Mouse (Mus musculus): ENCODE results near the gene Rbm15.
A peak's percentile ranks its signal among the peaks of the same experiment; 100 is the strongest.
"Not testable (repeated sequence)": the region's sequence is repeated elsewhere in the genome, so short reads cannot be mapped to it uniquely, and the experiment has no call there.

The Rbm15 gene

DNA sequence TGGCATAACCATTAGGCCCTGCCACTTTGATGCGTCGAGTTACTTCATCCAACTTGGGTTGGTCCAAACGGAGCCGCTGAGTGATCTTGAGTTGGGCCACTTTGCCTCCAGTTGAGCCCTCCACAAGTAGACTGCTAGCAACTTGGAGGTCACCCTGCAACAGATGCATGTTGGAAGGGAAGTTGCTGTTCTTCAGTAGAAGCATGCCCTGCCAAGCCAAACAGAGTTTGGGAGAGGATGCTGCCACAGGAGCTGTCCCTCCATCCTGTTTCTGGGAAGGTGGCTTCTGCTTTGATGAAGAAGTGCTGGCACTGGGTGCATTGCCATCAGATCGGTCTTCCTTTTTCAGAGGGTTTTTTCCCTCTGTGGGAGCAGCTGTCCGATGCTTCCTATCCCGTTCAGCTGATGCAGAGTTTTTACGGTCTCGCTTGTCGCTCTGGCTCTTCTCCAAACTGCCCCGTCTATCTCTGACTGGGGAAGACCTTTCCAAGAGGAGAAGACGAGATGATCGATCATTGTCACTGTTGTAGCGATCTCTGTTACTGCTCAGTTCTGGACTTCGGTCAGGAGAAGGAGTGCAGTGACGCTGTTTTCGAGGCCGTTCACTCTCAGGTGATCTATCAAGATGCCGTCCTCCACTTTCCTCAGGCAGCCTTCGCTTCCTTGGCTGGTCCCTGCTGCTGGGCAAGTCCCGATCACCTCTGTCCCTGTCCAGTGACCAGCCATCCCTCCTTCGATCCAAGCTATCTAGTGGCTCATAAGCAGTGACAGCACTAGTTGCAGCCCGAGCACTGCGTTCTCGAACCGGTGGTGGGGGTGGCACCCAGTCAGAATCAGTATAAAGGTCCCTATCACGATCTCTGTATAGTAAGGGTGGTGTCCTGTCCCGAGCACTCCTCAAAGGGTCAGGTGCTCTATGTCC lies 2.7 kb downstream of the Rbm15 start:
- DNase-seq (ENCODE audit: low spot score), result peak; percentile 6

- no peak for DNase-seq (ENCODE audit: low spot score)
These were observed 7.0 kb downstream of the Rbm15 start for GRCm38 (mm10) chr3:107326442-107326841.

GRCm38 (mm10) chr3:107321776-107322175 lies 11.7 kb downstream of the Rbm15 start:
- no peak for DNase-seq (ENCODE audit: low spot score)

- DNase-seq (ENCODE audit: low spot score), result no peak
These were observed 12.3 kb downstream of the Rbm15 start for GRCm38 (mm10) chr3:107321141-107321540.

- no peak for DNase-seq (ENCODE audit: low spot score)
These were observed 16.1 kb downstream of the Rbm15 start for GRCm38 (mm10) chr3:107317338-107317737.

- not testable (repeated sequence) for DNase-seq (ENCODE audit: low spot score)
These were observed 36.6 kb downstream of the Rbm15 start for GRCm38 (mm10) chr3:107296917-107297316.

DNA sequence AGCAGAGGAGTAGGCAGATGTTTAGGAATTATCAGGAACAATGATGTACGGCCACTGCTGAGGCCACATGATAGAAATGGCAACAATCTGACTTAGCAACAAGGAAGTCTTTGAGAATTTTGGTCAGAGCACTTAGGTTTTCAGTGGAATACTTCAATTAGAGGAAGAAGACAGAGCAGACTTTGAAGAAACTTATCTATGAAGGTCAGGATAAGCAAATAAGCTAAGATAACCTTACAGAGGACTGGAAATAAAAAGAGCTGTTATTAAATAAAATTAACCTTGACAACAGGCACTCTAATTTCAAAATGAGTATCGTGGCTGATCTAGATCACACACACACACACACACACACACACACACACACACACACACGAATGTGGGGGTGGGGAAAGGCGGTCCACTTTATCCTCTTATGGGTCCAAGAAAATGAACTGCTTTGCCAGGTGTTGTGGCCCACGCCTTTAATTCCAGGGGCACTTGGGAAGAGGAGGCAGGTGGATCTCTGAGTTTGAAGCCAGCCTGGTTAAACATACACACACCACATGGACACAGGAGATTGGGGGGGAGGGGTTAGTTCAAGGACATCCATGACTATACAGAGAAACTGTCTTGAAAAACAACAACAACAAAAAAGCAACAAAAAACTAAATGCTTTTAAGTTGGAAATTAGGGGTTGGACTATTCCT lies 37.7 kb downstream of the Rbm15 start:
- DNase-seq (ENCODE audit: low spot score), result no peak

DNA sequence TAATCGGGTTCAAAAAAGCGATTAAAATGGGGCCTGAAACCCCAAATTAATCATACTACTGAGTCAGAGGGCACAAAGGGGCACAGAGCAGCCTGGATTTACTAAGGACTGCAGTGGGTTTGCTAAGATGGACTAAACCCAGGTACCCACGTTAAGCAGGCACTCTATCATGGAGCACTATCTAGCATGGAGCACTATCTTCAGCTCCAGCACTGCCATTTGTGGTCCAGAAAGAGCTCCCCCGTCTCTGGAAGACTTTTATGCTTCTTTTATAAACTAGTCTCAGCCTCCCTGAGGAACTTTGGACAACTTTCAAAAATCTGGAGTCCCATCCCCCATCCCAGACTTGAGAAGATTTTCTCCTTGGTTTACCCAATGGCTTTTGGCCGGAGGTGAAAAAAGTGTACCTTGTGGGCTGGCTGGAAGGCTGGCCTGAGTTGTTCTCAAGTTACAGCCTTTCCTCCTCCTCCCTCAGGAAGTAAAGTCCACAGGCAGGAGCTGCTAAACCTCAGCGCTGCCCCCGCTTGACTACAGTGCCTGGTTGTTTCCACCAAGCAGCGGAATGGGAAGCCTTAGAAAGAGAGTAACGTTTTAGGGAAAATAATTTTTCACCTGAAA lies 42.6 kb downstream of the Rbm15 start, which contains the start of gene Slc16a4:
Gene Slc16a4, plus strand, starts transcription at position 467 of the 618 bp plus-strand sequence.
- no peak for DNase-seq (ENCODE audit: low spot score)

DNA sequence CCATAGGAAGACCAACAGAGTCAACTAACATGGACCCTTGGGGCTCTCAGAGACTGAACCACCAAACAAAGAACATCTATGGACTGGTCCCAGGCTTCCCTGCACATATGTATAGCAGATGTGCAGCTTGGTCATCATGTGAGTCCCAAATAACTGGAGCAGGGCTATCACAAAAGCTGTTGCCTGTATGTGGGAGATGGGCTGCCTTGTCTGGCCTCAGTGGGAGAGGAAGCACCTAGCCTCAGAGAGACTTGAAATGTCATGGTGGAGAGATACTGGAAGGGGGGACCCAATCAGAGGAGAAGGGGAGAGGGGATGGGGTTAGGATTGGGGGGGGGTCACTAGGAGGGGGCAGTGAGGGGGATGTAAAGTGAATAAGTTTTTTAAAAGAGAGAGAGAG lies 46.1 kb downstream of the Rbm15 start:
- DNase-seq (ENCODE audit: low spot score), result no peak

DNA sequence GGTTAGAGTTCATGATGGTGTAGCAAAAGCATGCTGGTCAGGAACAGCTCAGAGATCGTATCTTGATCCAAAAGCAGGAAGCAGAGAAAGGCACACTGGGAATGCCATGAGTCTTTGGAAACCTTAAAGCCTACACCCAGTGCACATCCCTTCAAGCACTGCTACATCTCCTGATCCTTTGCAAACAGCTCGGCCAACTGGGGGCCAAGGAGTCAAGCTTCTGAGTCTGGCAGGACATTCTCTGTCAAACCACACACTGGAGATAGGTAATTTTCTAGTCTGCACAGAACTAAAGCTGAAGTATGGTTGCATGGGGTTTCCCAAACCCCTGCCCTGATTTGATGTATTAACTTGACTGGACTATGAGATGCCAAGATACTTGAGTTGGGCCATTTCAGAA lies 47.4 kb downstream of the Rbm15 start:
- no peak for DNase-seq (ENCODE audit: low spot score)

GRCm38 (mm10) chr3:107278479-107279269 lies 54.8 kb downstream of the Rbm15 start, which contains the start of gene Lamtor5:
Gene Lamtor5, plus strand, starts transcription at chr3:107278858.
- peak; percentile 92 for DNase-seq (ENCODE audit: low spot score)

GRCm38 (mm10) chr3:107276626-107277025 lies 56.8 kb downstream of the Rbm15 start:
- no peak for DNase-seq (ENCODE audit: low spot score)

- no peak for DNase-seq (ENCODE audit: low spot score)
These were observed 57.5 kb downstream of the Rbm15 start for GRCm38 (mm10) chr3:107275996-107276395.

Measured in layer of hippocampus, adult 11-12 months (tissue).